Mouse (Mus musculus) embryonic facial prominence, embryonic 14.5 days (tissue): Measurements from ENCODE around the gene Tut1. TPM values are rescaled to one million over a fixed set of nuclear protein-coding genes. Genes with fewer than 3 reads are reported as not detected.

Experiments
- ATAC-seq: fragments of 200-750 bp; cut with Nextera tagmentation; 2 replicates; pipeline ENCODE4 v1.8.0; 2017; ENCODE audit warnings: low read depth, moderate number of reproducible peaks, moderate TSS enrichment
- DNase-seq: peaks from one replicate; pipeline ENCODE4 v3.0.0-alpha.2; 2015; ENCODE audit warnings: low spot score
- H3K27ac ChIP-seq: fragments of 300-500 bp; sonication (generic); replicated peaks from 2 replicates; pipeline ENCODE4 v1.5.1; 2014; ENCODE audit warnings: low read depth, mild to moderate bottlenecking, low read length, moderate library complexity
- H3K27me3 ChIP-seq: fragments of 300-500 bp; sonication (generic); replicated peaks from 2 replicates; pipeline ENCODE4 v1.6.1; 2014; ENCODE audit warnings: low read length; ENCODE audit not compliant: control insufficient read depth, insufficient read depth
- H3K36me3 ChIP-seq: fragments of 300-500 bp; sonication (generic); 2 replicates; pipeline ENCODE4 v1.6.1; 2014; ENCODE audit warnings: low read length, mixed read lengths; ENCODE audit not compliant: control insufficient read depth, insufficient read depth
- H3K4me1 ChIP-seq: fragments of 300-500 bp; sonication (generic); 2 replicates; pipeline ENCODE4 v1.6.1; 2014; ENCODE audit warnings: antibody characterized with exemption, low read length; ENCODE audit not compliant: control insufficient read depth, insufficient read depth
- H3K4me2 ChIP-seq: fragments of 300-500 bp; sonication (generic); 2 replicates; pipeline ENCODE4 v1.6.1; 2014; ENCODE audit warnings: low read depth, mild to moderate bottlenecking, low read length, moderate library complexity, mixed read lengths
- H3K4me3 ChIP-seq: fragments of 300-500 bp; sonication (generic); 2 replicates; pipeline ENCODE4 v1.5.1; 2014; ENCODE audit warnings: low read depth, mild to moderate bottlenecking, low read length
- H3K9ac ChIP-seq: fragments of 300-500 bp; sonication (generic); 2 replicates; pipeline ENCODE4 v1.6.1; 2014; ENCODE audit warnings: low read depth, mild to moderate bottlenecking, low read length, moderate library complexity, mixed read lengths
- H3K9me3 ChIP-seq: fragments of 300-500 bp; sonication (generic); 2 replicates; pipeline ENCODE4 v1.6.1; 2016; ENCODE audit warnings: low read length; ENCODE audit not compliant: control insufficient read depth
- WGBS: fragments of 180-500 bp; shearing (Covaris S2); extraction: QIAGEN DNeasy Blood & Tissue Kit; methylation state at CpG from one replicate; pipeline ENCODE4 v1.1.7; 2014; 5-methylcytosine and 5-hydroxymethylcytosine counted together
- polyA plus RNA-seq: library from polyadenylated mRNA; unstranded; fragments of >200 nt; fragmentation: Nextera tagmentation; extraction: Ambion mirVana; gene quantifications from 2 replicates; pipeline ENCODE4 v1.2.1, GENCODE M21; 2014

Gene Tut1
- 24.7 and 27.8 TPM in 2 replicates for polyA plus RNA-seq

- peaks cover 72% of the 10 kb centered on the region for H3K36me3 ChIP-seq
- 3% methylated on average over 46 of the region's 46 CpGs for WGBS
- H3K4me1 ChIP-seq, result no peaks in the 10 kb centered on the region; the same call in 1 of the 2 replicates
- H3K4me2 ChIP-seq, result peak within 1 kb of the TSS; percentile 84
- H3K4me3 ChIP-seq, result peak within 1 kb of the TSS; percentile 70
- no peaks in the 10 kb centered on the region for H3K27me3 ChIP-seq
- ATAC-seq (peak; percentile 97), DNase-seq (peak; percentile 99)
- H3K9me3 ChIP-seq, result no peaks in the 10 kb centered on the region
- peak within 1 kb of the TSS; percentile 76 for H3K27ac ChIP-seq
- peak within 1 kb of the TSS; percentile 73 for H3K9ac ChIP-seq
Measured at GRCm38 (mm10) chr19:8953135-8954039, at the start of gene Tut1. Tut1 (plus strand) TSS chr19:8953847.

GRCm38 (mm10) chr19:8908531-8908930 is 45.1 kb upstream of the Tut1 start:
- Histone ChIP-seq H3K4me1 (no peaks in the 10 kb centered on the region), H3K9me3 (no peaks in the 10 kb centered on the region), H3K9ac (no peak overlapping the region), H3K36me3 (peaks cover 97% of the 10 kb centered on the region), H3K4me3 (no peak overlapping the region), H3K27me3 (no peaks in the 10 kb centered on the region), H3K27ac (no peak overlapping the region), H3K4me2 (no peak overlapping the region)
- 94% methylated on average over 6 of the region's 6 CpGs for WGBS
- DNase-seq (no peak), ATAC-seq (no peak)

- ATAC-seq (no peak), DNase-seq (no peak)
- no peaks in the 10 kb centered on the region for H3K4me1 ChIP-seq
- H3K27me3 ChIP-seq, result no peaks in the 10 kb centered on the region
- no peak overlapping the region for H3K9ac ChIP-seq
- no peaks in the 10 kb centered on the region for H3K9me3 ChIP-seq
- WGBS, result 91% methylated on average over 5 of the region's 5 CpGs
- H3K4me2 ChIP-seq, result no peak overlapping the region
- H3K4me3 ChIP-seq, result no peak overlapping the region
- H3K36me3 ChIP-seq, result peaks cover 100% of the 10 kb centered on the region
- no peak overlapping the region for H3K27ac ChIP-seq
Measured at GRCm38 (mm10) chr19:8911810-8912209, 41.8 kb upstream of the Tut1 start.

- H3K9ac ChIP-seq, result no peak overlapping the region
- no peak overlapping the region for H3K27ac ChIP-seq
- no peaks in the 10 kb centered on the region for H3K4me1 ChIP-seq
- no peak overlapping the region for H3K4me3 ChIP-seq
- WGBS, result 97% methylated on average over 3 of the region's 3 CpGs
- no peaks in the 10 kb centered on the region for H3K27me3 ChIP-seq
- H3K4me2 ChIP-seq, result no peak overlapping the region
- ATAC-seq, result no peak
- no peak for DNase-seq
- H3K36me3 ChIP-seq, result peaks cover 85% of the 10 kb centered on the region
- no peaks in the 10 kb centered on the region for H3K9me3 ChIP-seq
Measured at GRCm38 (mm10) chr19:8914212-8914611, 39.4 kb upstream of the Tut1 start.

- Histone ChIP-seq H3K4me3 (no peak overlapping the region), H3K36me3 (peaks cover 48% of the 10 kb centered on the region), H3K27me3 (no peaks in the 10 kb centered on the region), H3K9me3 (no peaks in the 10 kb centered on the region), H3K9ac (no peak overlapping the region), H3K4me2 (no peak overlapping the region), H3K4me1 (0 out of 2 replicates have a peak, but pooled peaks cover 6% of the 10 kb centered on the region), H3K27ac (no peak overlapping the region)
- DNase-seq, result no peak
- ATAC-seq, result no peak
- WGBS, result 92% methylated on average over 3 of the region's 3 CpGs
Measured at GRCm38 (mm10) chr19:8919000-8919399, 34.6 kb upstream of the Tut1 start.

GRCm38 (mm10) chr19:8919684-8920072 is 34.0 kb upstream of the Tut1 start:
- 72% methylated on average over 6 of the region's 6 CpGs for WGBS
- H3K36me3 ChIP-seq, result peaks cover 42% of the 10 kb centered on the region

GRCm38 (mm10) chr19:8920073-8920736 is 33.4 kb upstream of the Tut1 start, which contains the start of gene B3gat3:
B3gat3 (plus strand) TSS chr19:8920374.
- peak within 1 kb of the TSS; percentile 85 for H3K27ac ChIP-seq
- H3K4me2 ChIP-seq, result peak within 1 kb of the TSS; percentile 79
- H3K4me1 ChIP-seq, result 0 out of 2 replicates have a peak, but pooled peaks cover 6% of the 10 kb centered on the region
- ATAC-seq, result peak; percentile 95
- H3K9ac ChIP-seq, result peak within 1 kb of the TSS; percentile 81
- H3K9me3 ChIP-seq, result no peaks in the 10 kb centered on the region
- DNase-seq, result peak; percentile 96
- H3K4me3 ChIP-seq, result peak within 1 kb of the TSS; percentile 84
- peaks cover 37% of the 10 kb centered on the region for H3K36me3 ChIP-seq
- no peaks in the 10 kb centered on the region for H3K27me3 ChIP-seq
- WGBS, result 5% methylated on average over 14 of the region's 50 CpGs

More at GRCm38 (mm10) chr19:8919684-8920072, 34.0 kb upstream of the Tut1 start:
- H3K9ac ChIP-seq, result peak overlapping the region; percentile 81; the same call in 1 of the 2 replicates
- DNase-seq, result no peak
- no peak for ATAC-seq
- peak overlapping the region; percentile 84 for H3K4me3 ChIP-seq
- H3K4me1 ChIP-seq, result 0 out of 2 replicates have a peak, but pooled peaks cover 6% of the 10 kb centered on the region
- H3K9me3 ChIP-seq, result no peaks in the 10 kb centered on the region
- no peaks in the 10 kb centered on the region for H3K27me3 ChIP-seq
- peak overlapping the region; percentile 79 for H3K4me2 ChIP-seq
- peak overlapping the region; percentile 85 for H3K27ac ChIP-seq

GRCm38 (mm10) chr19:8920836-8921291 is 32.8 kb upstream of the Tut1 start:
- 1% methylated on average over 6 of the region's 6 CpGs for WGBS
- Histone ChIP-seq H3K9me3 (no peaks in the 10 kb centered on the region), H3K4me1 (0 out of 2 replicates have a peak, but pooled peaks cover 6% of the 10 kb centered on the region), H3K27me3 (no peaks in the 10 kb centered on the region), H3K27ac (peak overlapping the region; percentile 85), H3K4me2 (peak overlapping the region; percentile 79), H3K9ac (peak overlapping the region; percentile 81), H3K36me3 (peaks cover 37% of the 10 kb centered on the region), H3K4me3 (peak overlapping the region; percentile 84)
- ATAC-seq (no peak), DNase-seq (peak; percentile 80)
